Mouse (Mus musculus): Measurements from ENCODE around the gene Rpap3. TPM values are rescaled to one million over a fixed set of nuclear protein-coding genes. Genes with fewer than 3 reads are reported as not detected.
A peak's percentile ranks its signal among the peaks of the same experiment; 100 is the strongest.

The Rpap3 gene
- polyA plus RNA-seq (2016; fragmentation: Nextera tagmentation; extraction: Ambion mirVana): 29.7 and 33.5 TPM in 2 replicates

DNA sequence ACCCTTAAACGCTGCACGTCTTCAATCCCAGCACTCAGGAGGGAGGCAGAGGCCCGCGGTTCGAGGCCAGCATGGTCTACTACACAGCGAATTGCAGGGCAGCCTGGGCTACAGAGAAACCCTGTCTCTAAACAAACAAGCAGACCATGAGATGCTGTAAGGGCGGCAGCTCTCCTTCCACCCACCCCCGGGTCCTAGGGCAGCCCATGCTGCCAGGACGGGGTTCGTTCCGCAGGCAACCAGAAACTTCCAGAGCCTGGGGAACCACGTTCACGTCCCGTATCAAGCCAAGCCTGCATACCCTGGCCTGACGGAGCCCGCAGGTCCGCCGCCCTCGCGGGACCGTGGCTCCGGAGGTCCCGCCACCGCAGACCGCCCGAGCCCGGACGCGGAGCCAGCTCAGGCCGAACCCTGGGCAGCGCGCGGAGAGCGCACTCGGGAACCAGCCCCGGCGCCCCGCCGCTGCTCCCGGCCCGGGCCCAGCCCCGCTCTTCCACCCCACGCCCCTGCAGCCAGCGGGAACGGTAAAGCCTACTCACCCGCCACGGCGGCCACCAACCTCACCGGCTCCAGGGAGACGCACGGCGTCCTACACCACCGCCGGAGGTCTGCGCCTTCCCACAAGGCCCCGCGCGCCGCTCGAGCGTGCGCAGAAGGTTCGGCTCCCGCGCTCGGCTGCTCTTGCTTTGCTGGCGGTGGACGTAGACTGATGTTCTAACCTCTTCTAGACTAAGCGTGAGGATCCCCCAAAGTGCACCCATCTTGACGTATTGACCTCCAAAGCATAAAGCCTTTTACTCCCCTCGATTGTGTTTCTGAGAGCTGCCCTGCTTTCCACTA is at the start of gene Rpap3:
Rpap3 (minus strand) TSS at position 615 of the 840 bp plus-strand sequence.
- peaks cover 24% of the 10 kb centered on the region for H3K4me1 ChIP-seq (replicated peaks)
- H3K36me3 ChIP-seq: peaks cover 31% of the 10 kb centered on the region
- DNase-seq (ENCODE audit: low spot score): peak; percentile 89
- H3K27ac ChIP-seq: peak within 1 kb of the TSS; percentile 94
- WGBS: under 1% methylated on average over 71 of the region's 71 CpGs
- H3K27me3 ChIP-seq (ENCODE audit: insufficient read depth, poor library complexity, severe bottlenecking): no peaks in the 10 kb centered on the region
- peak within 1 kb of the TSS; percentile 98 for H3K4me3 ChIP-seq
- no peaks in the 10 kb centered on the region for H3K9me3 ChIP-seq

GRCm38 (mm10) chr15:97755361-97755760 is 49.7 kb upstream of the Rpap3 start:
- Histone ChIP-seq H3K4me3 (no peak overlapping the region), H3K4me1 (replicated peaks) (peaks cover 34% of the 10 kb centered on the region), H3K27ac (0 out of 2 replicates have a peak overlapping the region, but pooled peaks have one; percentile 3), H3K27me3 (ENCODE audit: insufficient read depth, poor library complexity, severe bottlenecking) (peaks cover 9% of the 10 kb centered on the region; the same call in 1 of the 2 replicates), H3K36me3 (no peaks in the 10 kb centered on the region), H3K9me3 (no peaks in the 10 kb centered on the region)
- 38% methylated on average over 8 of the region's 8 CpGs for WGBS
- DNase-seq (ENCODE audit: low spot score): no peak

GRCm38 (mm10) chr15:97754476-97754875 is 48.9 kb upstream of the Rpap3 start:
- Histone ChIP-seq H3K27ac (peak overlapping the region; percentile 59; the same call in 1 of the 2 replicates), H3K4me3 (no peak overlapping the region), H3K4me1 (replicated peaks) (peaks cover 43% of the 10 kb centered on the region), H3K36me3 (no peaks in the 10 kb centered on the region), H3K9me3 (no peaks in the 10 kb centered on the region), H3K27me3 (ENCODE audit: insufficient read depth, poor library complexity, severe bottlenecking) (peaks cover 8% of the 10 kb centered on the region; the same call in 1 of the 2 replicates)
- DNase-seq (ENCODE audit: low spot score): no peak
- 77% methylated on average over 6 of the region's 6 CpGs for WGBS

DNA sequence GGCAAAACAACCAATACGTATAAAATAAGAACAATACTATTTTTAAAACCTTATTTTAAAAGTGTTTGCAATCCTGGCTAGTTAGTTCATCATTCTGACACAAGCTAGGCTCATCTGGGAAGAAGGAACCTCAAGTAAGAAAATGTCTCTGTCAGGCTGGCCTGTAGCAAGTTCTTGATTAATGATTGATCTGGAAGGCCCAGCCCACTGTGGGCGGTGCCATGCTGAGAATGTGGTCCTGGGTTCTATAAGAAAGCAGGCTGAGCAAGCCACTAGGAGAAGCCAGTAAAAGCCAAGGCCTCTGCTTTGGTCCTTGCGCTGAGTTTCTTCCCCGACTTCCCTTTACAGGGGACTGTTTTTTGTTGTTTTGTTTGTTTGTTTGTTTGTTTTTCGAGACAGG is 46.9 kb upstream of the Rpap3 start:
- DNase-seq (ENCODE audit: low spot score): no peak
- Histone ChIP-seq H3K4me1 (replicated peaks) (peaks cover 59% of the 10 kb centered on the region), H3K27me3 (ENCODE audit: insufficient read depth, poor library complexity, severe bottlenecking) (peaks cover 14% of the 10 kb centered on the region; the same call in 1 of the 2 replicates), H3K36me3 (no peaks in the 10 kb centered on the region), H3K4me3 (no peak overlapping the region), H3K9me3 (no peaks in the 10 kb centered on the region), H3K27ac (no peak overlapping the region)
- 90% methylated on average over 5 of the region's 5 CpGs for WGBS

- Histone ChIP-seq H3K27me3 (ENCODE audit: insufficient read depth, poor library complexity, severe bottlenecking) (peaks cover 14% of the 10 kb centered on the region; the same call in 1 of the 2 replicates), H3K9me3 (no peaks in the 10 kb centered on the region), H3K4me1 (replicated peaks) (peaks cover 65% of the 10 kb centered on the region), H3K4me3 (no peak overlapping the region), H3K36me3 (no peaks in the 10 kb centered on the region), H3K27ac (no peak overlapping the region)
- no peak for DNase-seq (ENCODE audit: low spot score)
- WGBS: 93% methylated on average over 2 of the region's 2 CpGs
Measured at GRCm38 (mm10) chr15:97751676-97752075, 46.1 kb upstream of the Rpap3 start.

GRCm38 (mm10) chr15:97750697-97751096 is 45.1 kb upstream of the Rpap3 start:
- 49% methylated on average over 12 of the region's 12 CpGs for WGBS
- H3K9me3 ChIP-seq: no peaks in the 10 kb centered on the region
- H3K4me1 ChIP-seq (replicated peaks): peaks cover 58% of the 10 kb centered on the region
- H3K27me3 ChIP-seq (ENCODE audit: insufficient read depth, poor library complexity, severe bottlenecking): peaks cover 11% of the 10 kb centered on the region; the same call in 1 of the 2 replicates
- H3K4me3 ChIP-seq: no peak overlapping the region
- peak overlapping the region; percentile 76 for H3K27ac ChIP-seq
- DNase-seq (ENCODE audit: low spot score): peak; percentile 40
- H3K36me3 ChIP-seq: no peaks in the 10 kb centered on the region

DNA sequence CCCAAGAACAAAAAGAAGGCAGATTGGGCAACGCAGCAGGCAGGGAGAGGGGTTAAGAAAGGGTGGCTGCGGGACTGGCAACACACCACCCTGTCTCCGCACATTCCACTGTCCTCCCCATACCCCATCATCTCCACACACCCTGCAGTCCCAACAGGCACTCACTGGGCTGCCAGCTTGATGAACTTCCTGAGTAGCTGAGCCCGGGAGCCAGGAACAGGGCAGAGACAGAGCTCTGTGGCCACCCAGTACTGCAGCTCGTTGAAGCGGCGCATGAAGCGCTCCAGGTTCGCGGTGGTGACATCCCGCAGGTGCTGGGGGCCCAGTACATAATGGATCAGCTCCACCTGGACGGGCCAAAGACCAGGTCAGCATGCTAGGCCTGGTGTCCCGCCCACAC is 44.2 kb upstream of the Rpap3 start:
- DNase-seq (ENCODE audit: low spot score): no peak
- H3K4me1 ChIP-seq (replicated peaks): peaks cover 57% of the 10 kb centered on the region
- H3K27me3 ChIP-seq (ENCODE audit: insufficient read depth, poor library complexity, severe bottlenecking): peaks cover 11% of the 10 kb centered on the region; the same call in 1 of the 2 replicates
- H3K36me3 ChIP-seq: no peaks in the 10 kb centered on the region
- H3K27ac ChIP-seq: peak overlapping the region; percentile 76; the same call in 1 of the 2 replicates
- H3K9me3 ChIP-seq: no peaks in the 10 kb centered on the region
- WGBS: 90% methylated on average over 13 of the region's 13 CpGs
- no peak overlapping the region for H3K4me3 ChIP-seq

GRCm38 (mm10) chr15:97749397-97749796 is 43.8 kb upstream of the Rpap3 start:
- Histone ChIP-seq H3K27ac (peak overlapping the region; percentile 76), H3K36me3 (no peaks in the 10 kb centered on the region), H3K4me3 (no peak overlapping the region), H3K4me1 (replicated peaks) (peaks cover 55% of the 10 kb centered on the region), H3K9me3 (no peaks in the 10 kb centered on the region), H3K27me3 (ENCODE audit: insufficient read depth, poor library complexity, severe bottlenecking) (peaks cover 11% of the 10 kb centered on the region; the same call in 1 of the 2 replicates)
- DNase-seq (ENCODE audit: low spot score): no peak
- 91% methylated on average over 9 of the region's 9 CpGs for WGBS

DNA sequence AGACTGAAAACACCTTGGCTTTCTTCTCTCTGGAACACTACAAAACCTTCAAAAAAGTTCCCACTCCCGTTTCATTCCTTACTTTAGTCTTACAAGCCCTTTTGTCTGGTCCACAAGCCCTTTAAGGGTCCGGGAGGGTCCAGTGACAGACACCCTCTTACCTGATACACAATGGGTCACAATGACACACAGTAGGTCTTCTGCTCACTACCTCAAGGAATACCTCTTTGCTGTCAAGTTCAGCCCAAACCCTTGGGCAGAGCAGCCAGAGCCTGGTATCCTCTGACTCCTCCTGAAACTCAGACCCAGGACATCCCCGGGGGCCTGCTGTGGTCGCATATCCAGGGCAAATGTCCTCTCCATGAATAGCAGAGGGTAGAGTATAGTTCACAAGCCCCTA is 43.3 kb upstream of the Rpap3 start:
- H3K27ac ChIP-seq: peak overlapping the region; percentile 76; the same call in 1 of the 2 replicates
- H3K4me1 ChIP-seq (replicated peaks): peaks cover 55% of the 10 kb centered on the region
- H3K27me3 ChIP-seq (ENCODE audit: insufficient read depth, poor library complexity, severe bottlenecking): peaks cover 11% of the 10 kb centered on the region; the same call in 1 of the 2 replicates
- no peaks in the 10 kb centered on the region for H3K36me3 ChIP-seq
- H3K9me3 ChIP-seq: no peaks in the 10 kb centered on the region
- H3K4me3 ChIP-seq: no peak overlapping the region
- 84% methylated on average over 4 of the region's 4 CpGs for WGBS
- DNase-seq (ENCODE audit: low spot score): no peak

GRCm38 (mm10) chr15:97748309-97748708 is 42.7 kb upstream of the Rpap3 start:
- H3K9me3 ChIP-seq: no peaks in the 10 kb centered on the region
- 20% methylated on average over 10 of the region's 10 CpGs for WGBS
- DNase-seq (ENCODE audit: low spot score): peak; percentile 55
- H3K4me3 ChIP-seq: no peak overlapping the region
- no peaks in the 10 kb centered on the region for H3K36me3 ChIP-seq
- H3K27me3 ChIP-seq (ENCODE audit: insufficient read depth, poor library complexity, severe bottlenecking): peaks cover 11% of the 10 kb centered on the region; the same call in 1 of the 2 replicates
- H3K4me1 ChIP-seq (replicated peaks): peaks cover 53% of the 10 kb centered on the region
- peak overlapping the region; percentile 76 for H3K27ac ChIP-seq

- no peak overlapping the region for H3K27ac ChIP-seq
Measured at GRCm38 (mm10) chr15:97747486-97747885, 41.9 kb upstream of the Rpap3 start.

DNA sequence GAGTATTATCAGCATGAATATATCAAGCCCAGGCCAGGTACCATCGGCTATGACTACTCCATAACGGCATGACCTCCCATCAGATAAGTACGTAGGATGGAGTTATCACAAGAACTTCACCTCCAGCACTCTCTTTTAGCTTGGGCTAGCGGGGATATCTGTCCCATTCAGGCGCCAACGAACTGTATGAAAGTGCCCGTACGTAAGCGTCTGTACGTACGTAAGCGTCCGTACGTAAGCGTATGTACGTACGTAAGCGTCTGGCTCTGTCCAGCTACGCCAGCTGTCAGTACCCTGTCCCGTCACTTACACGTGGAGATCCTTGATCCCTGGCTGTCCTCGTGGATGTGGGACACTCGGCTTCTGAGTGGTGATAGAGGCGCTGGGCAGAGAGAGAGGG is 41.1 kb upstream of the Rpap3 start:
- Histone ChIP-seq H3K4me3 (no peak overlapping the region), H3K9me3 (no peaks in the 10 kb centered on the region), H3K36me3 (no peaks in the 10 kb centered on the region), H3K27ac (no peak overlapping the region), H3K27me3 (ENCODE audit: insufficient read depth, poor library complexity, severe bottlenecking) (peaks cover 11% of the 10 kb centered on the region; the same call in 1 of the 2 replicates), H3K4me1 (replicated peaks) (peaks cover 57% of the 10 kb centered on the region)
- 94% methylated on average over 24 of the region's 24 CpGs for WGBS
- no peak for DNase-seq (ENCODE audit: low spot score)

More at GRCm38 (mm10) chr15:97747486-97747885, 41.9 kb upstream of the Rpap3 start:
- Histone ChIP-seq H3K27me3 (ENCODE audit: insufficient read depth, poor library complexity, severe bottlenecking) (peaks cover 11% of the 10 kb centered on the region; the same call in 1 of the 2 replicates), H3K9me3 (no peaks in the 10 kb centered on the region), H3K36me3 (no peaks in the 10 kb centered on the region), H3K4me3 (no peak overlapping the region), H3K4me1 (replicated peaks) (peaks cover 54% of the 10 kb centered on the region)
- no peak for DNase-seq (ENCODE audit: low spot score)
- 88% methylated on average over 4 of the region's 4 CpGs for WGBS

DNA sequence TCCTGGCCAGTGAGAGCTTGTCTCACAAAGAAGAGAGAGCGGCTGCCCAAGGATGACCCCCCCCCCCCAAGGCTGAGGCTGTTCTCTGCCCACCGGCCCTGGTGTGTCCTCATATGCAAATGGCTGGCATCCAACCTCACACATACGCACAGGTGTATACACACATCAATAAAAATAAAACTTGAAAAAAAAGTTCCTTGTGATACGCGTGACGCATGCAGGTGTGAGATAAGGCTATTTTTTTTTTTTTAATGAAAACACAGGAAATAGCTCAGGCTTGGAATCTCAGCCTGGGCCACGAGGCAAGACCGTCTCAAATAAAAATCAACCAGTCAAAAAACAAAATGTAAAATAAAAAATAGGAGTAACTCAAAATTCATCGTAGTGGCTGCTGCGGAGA is 40.7 kb upstream of the Rpap3 start:
- Histone ChIP-seq H3K36me3 (no peaks in the 10 kb centered on the region), H3K4me1 (replicated peaks) (peaks cover 57% of the 10 kb centered on the region), H3K27me3 (ENCODE audit: insufficient read depth, poor library complexity, severe bottlenecking) (peaks cover 11% of the 10 kb centered on the region; the same call in 1 of the 2 replicates), H3K9me3 (no peaks in the 10 kb centered on the region), H3K4me3 (no peak overlapping the region), H3K27ac (no peak overlapping the region)
- DNase-seq (ENCODE audit: low spot score): no peak
- WGBS: 94% methylated on average over 10 of the region's 10 CpGs

Data from hindbrain, embryonic 10.5 days (tissue).